Mouse (Mus musculus) forebrain, postnatal 0 days (tissue): Measurements from ENCODE around the gene Mcub. TPM values are rescaled to one million over a fixed set of nuclear protein-coding genes. Genes with fewer than 3 reads are reported as not detected.

Experiments used
- ATAC-seq: fragments of 200-750 bp; cut with Nextera tagmentation; 2 replicates; pipeline ENCODE4 v1.8.0; 2017; ENCODE audit warnings: mild to moderate bottlenecking, moderate library complexity
- DNase-seq: peaks from one replicate; pipeline ENCODE4 v3.0.0-alpha.2; 2015
- H3K27ac ChIP-seq: fragments of 300-500 bp; sonication (generic); 2 replicates; pipeline ENCODE4 v1.5.1; 2014; ENCODE audit warnings: low read depth, mild to moderate bottlenecking, antibody characterized with exemption, low read length, moderate library complexity, mixed read lengths
- H3K27me3 ChIP-seq: fragments of 300-500 bp; sonication (generic); 2 replicates; pipeline ENCODE4 v1.6.1; 2014; ENCODE audit warnings: mild to moderate bottlenecking, low read length, mixed read lengths; ENCODE audit not compliant: insufficient read depth
- H3K36me3 ChIP-seq: fragments of 300-500 bp; sonication (generic); 2 replicates; pipeline ENCODE4 v1.6.1; 2014; ENCODE audit warnings: mild to moderate bottlenecking, moderate library complexity; ENCODE audit not compliant: insufficient read depth
- H3K4me1 ChIP-seq: fragments of 300-500 bp; sonication (generic); 2 replicates; pipeline ENCODE4 v1.6.1; 2014; ENCODE audit warnings: antibody characterized with exemption; ENCODE audit not compliant: insufficient read depth
- H3K4me2 ChIP-seq: fragments of 300-500 bp; sonication (generic); 2 replicates; pipeline ENCODE4 v1.6.1; 2014; ENCODE audit warnings: low read depth, mild to moderate bottlenecking, moderate library complexity
- H3K4me3 ChIP-seq: fragments of 300-500 bp; sonication (generic); 2 replicates; pipeline ENCODE4 v1.5.1; 2014; ENCODE audit warnings: low read depth, low read length, mixed read lengths
- H3K9ac ChIP-seq: fragments of 300-500 bp; sonication (generic); 2 replicates; pipeline ENCODE4 v1.6.1; 2014; ENCODE audit warnings: mild to moderate bottlenecking
- H3K9me3 ChIP-seq: fragments of 300-500 bp; sonication (generic); 2 replicates; pipeline ENCODE4 v1.6.1; 2016; ENCODE audit warnings: low read length
- CTCF ChIP-seq: sonication (generic); IDR thresholded peaks from 2 replicates; pipeline ENCODE4 v1.5.1; 2016; ENCODE audit warnings: antibody characterized with exemption, control low read depth, low read depth
- WGBS: fragments of 180-500 bp; shearing (Covaris S2); extraction: QIAGEN DNeasy Blood & Tissue Kit; methylation state at CpG from one replicate; pipeline ENCODE4 v1.1.7; 2014; 5-methylcytosine and 5-hydroxymethylcytosine counted together
- polyA plus RNA-seq: library from polyadenylated mRNA; unstranded; fragments of >200 nt; fragmentation: Nextera tagmentation; extraction: Ambion mirVana; gene quantifications from 2 replicates; pipeline ENCODE4 v1.2.1, GENCODE M21; 2015
- total RNA-seq: library from RNA; depleted of rRNA; stranded (reverse); fragments of >200 nt; gene quantifications from 2 replicates; pipeline ENCODE4 v1.2.3, GENCODE M21; 2014

The Mcub gene
- total and polyA plus RNA-seq, 2 experiments from 2014 or later, result 6.9 to 10.3 TPM

- ATAC-seq (no peak), DNase-seq (no peak)
- no peak overlapping the region for H3K4me3 ChIP-seq
- H3K9me3 ChIP-seq, result no peaks in the 10 kb centered on the region
- H3K4me1 ChIP-seq, result peaks cover 8% of the 10 kb centered on the region; the same call in 1 of the 2 replicates
- no peak overlapping the region for H3K27ac ChIP-seq
- H3K9ac ChIP-seq, result no peak overlapping the region
- 65% methylated on average over 4 of the region's 4 CpGs for WGBS
- H3K4me2 ChIP-seq, result no peak overlapping the region
- no peaks in the 10 kb centered on the region for H3K27me3 ChIP-seq
- peaks cover 10% of the 10 kb centered on the region for H3K36me3 ChIP-seq
- TF ChIP-seq CTCF, result no peak
These were observed 71.1 kb downstream of the Mcub start for GRCm38 (mm10) chr3:129898886-129899285.

GRCm38 (mm10) chr3:129896591-129896990 is 73.4 kb downstream of the Mcub start:
- no peak for ATAC-seq
- H3K27me3 ChIP-seq, result no peaks in the 10 kb centered on the region
- no peak for DNase-seq
- H3K4me2 ChIP-seq, result no peak overlapping the region
- H3K36me3 ChIP-seq, result peaks cover 29% of the 10 kb centered on the region
- 92% methylated on average over 6 of the region's 6 CpGs for WGBS
- no peak overlapping the region for H3K4me3 ChIP-seq
- no peaks in the 10 kb centered on the region for H3K9me3 ChIP-seq
- H3K27ac ChIP-seq, result no peak overlapping the region
- peaks cover under 1% of the 10 kb centered on the region; the same call in 1 of the 2 replicates for H3K4me1 ChIP-seq
- no peak for TF ChIP-seq CTCF
- H3K9ac ChIP-seq, result no peak overlapping the region

GRCm38 (mm10) chr3:129893143-129893542 is 76.9 kb downstream of the Mcub start:
- DNase-seq (no peak), ATAC-seq (no peak)
- TF ChIP-seq CTCF, result no peak
- Histone ChIP-seq H3K9ac (no peak overlapping the region), H3K27me3 (no peaks in the 10 kb centered on the region), H3K4me1 (no peaks in the 10 kb centered on the region), H3K4me3 (no peak overlapping the region), H3K36me3 (peaks cover 45% of the 10 kb centered on the region), H3K9me3 (no peaks in the 10 kb centered on the region), H3K4me2 (no peak overlapping the region), H3K27ac (no peak overlapping the region)
- 93% methylated on average over 3 of the region's 3 CpGs for WGBS

- H3K27ac ChIP-seq, result no peak overlapping the region
- 90% methylated on average over 5 of the region's 5 CpGs for WGBS
These were observed 78.0 kb downstream of the Mcub start for GRCm38 (mm10) chr3:129892003-129892402.

GRCm38 (mm10) chr3:129887779-129888517 is 82.1 kb downstream of the Mcub start:
- Histone ChIP-seq H3K36me3 (peaks cover 29% of the 10 kb centered on the region), H3K4me1 (no peaks in the 10 kb centered on the region), H3K9ac (no peak overlapping the region), H3K27me3 (no peaks in the 10 kb centered on the region), H3K4me3 (no peak overlapping the region), H3K27ac (no peak overlapping the region), H3K4me2 (no peak overlapping the region), H3K9me3 (no peaks in the 10 kb centered on the region)
- DNase-seq, result no peak
- no peak for TF ChIP-seq CTCF
- ATAC-seq, result no peak
- WGBS, result 91% methylated on average over 13 of the region's 13 CpGs

More at GRCm38 (mm10) chr3:129892003-129892402, 78.0 kb downstream of the Mcub start:
- Histone ChIP-seq H3K4me3 (no peak overlapping the region), H3K4me1 (no peaks in the 10 kb centered on the region), H3K9ac (no peak overlapping the region), H3K9me3 (no peaks in the 10 kb centered on the region), H3K27me3 (no peaks in the 10 kb centered on the region), H3K4me2 (no peak overlapping the region), H3K36me3 (peaks cover 45% of the 10 kb centered on the region)
- TF ChIP-seq CTCF, result no peak
- no peak for DNase-seq
- no peak for ATAC-seq

- no peak overlapping the region for H3K9ac ChIP-seq
- WGBS, result 89% methylated on average over 5 of the region's 5 CpGs
These were observed 83.6 kb downstream of the Mcub start for GRCm38 (mm10) chr3:129886430-129886829.

GRCm38 (mm10) chr3:129885577-129885976 is 84.4 kb downstream of the Mcub start:
- 89% methylated on average over 9 of the region's 9 CpGs for WGBS

More at GRCm38 (mm10) chr3:129886430-129886829, 83.6 kb downstream of the Mcub start:
- H3K4me1 ChIP-seq, result no peaks in the 10 kb centered on the region
- H3K4me3 ChIP-seq, result no peak overlapping the region
- no peak for DNase-seq
- TF ChIP-seq CTCF, result no peak
- no peak overlapping the region for H3K4me2 ChIP-seq
- H3K27me3 ChIP-seq, result no peaks in the 10 kb centered on the region
- H3K9me3 ChIP-seq, result no peaks in the 10 kb centered on the region
- ATAC-seq, result no peak
- H3K27ac ChIP-seq, result no peak overlapping the region
- H3K36me3 ChIP-seq, result peaks cover 16% of the 10 kb centered on the region

More at GRCm38 (mm10) chr3:129885577-129885976, 84.4 kb downstream of the Mcub start:
- H3K27me3 ChIP-seq, result no peaks in the 10 kb centered on the region
- peaks cover 8% of the 10 kb centered on the region for H3K36me3 ChIP-seq
- no peak overlapping the region for H3K27ac ChIP-seq
- ATAC-seq (no peak), DNase-seq (no peak)
- no peaks in the 10 kb centered on the region for H3K4me1 ChIP-seq
- H3K4me3 ChIP-seq, result no peak overlapping the region
- H3K9ac ChIP-seq, result no peak overlapping the region
- no peak for TF ChIP-seq CTCF
- H3K4me2 ChIP-seq, result no peak overlapping the region
- no peaks in the 10 kb centered on the region for H3K9me3 ChIP-seq
